Mouse (Mus musculus): ENCODE measurements around the gene Ank. TPM values are rescaled to one million over a fixed set of nuclear protein-coding genes. Genes with fewer than 3 reads are reported as not detected.

Gene Ank
- polyA plus RNA-seq (2012; rRNA removed): 52.3 and 62.6 TPM in 2 replicates

DNA sequence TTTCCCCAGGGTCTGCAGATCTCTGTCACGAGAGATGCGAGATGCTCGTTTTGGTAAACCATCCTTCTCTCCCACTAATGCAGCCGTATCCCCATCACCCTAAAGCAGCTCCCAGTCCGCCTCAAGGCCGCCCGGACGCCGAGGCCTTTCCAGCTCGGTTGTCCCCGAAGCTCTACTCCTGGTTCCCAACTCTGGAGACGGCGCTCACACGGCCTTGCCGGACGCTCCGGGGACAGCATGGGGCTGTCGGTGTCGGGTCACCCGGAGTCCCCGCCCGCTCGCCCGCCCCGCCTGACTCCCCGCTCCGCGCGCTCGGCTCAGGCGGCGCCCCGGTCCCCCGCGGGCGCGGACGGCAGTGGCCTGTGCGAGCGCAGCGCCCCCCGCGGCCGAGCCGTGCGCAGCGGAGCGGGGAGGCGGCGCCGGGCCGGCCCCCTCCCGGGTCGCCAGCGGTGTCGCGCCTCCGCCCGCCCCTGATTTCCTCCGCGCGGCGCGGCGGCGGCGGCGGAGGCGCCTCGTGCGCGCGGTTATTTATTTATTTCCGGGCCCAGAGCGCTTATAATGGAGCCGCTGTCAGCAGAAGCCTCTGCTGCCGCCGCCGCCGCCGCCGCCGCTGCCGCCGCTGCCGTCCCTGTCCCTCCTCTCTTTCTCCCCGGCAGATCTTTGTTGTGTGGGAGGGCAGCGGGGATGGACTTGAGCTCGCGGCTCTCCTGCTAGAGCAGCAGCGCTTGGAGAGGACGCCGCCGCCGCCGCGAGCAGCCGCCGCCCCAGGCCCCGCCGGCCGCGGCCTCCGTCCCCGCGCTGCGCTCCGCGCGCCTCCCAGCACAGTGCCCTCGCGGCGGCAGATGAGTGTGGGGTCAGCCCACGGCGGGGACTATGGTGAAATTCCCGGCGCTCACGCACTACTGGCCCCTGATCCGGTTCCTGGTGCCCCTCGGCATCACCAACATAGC is at the start of gene Ank:
TSS of gene Ank (plus strand) at position 547 of the 950 bp plus-strand sequence.

DNA sequence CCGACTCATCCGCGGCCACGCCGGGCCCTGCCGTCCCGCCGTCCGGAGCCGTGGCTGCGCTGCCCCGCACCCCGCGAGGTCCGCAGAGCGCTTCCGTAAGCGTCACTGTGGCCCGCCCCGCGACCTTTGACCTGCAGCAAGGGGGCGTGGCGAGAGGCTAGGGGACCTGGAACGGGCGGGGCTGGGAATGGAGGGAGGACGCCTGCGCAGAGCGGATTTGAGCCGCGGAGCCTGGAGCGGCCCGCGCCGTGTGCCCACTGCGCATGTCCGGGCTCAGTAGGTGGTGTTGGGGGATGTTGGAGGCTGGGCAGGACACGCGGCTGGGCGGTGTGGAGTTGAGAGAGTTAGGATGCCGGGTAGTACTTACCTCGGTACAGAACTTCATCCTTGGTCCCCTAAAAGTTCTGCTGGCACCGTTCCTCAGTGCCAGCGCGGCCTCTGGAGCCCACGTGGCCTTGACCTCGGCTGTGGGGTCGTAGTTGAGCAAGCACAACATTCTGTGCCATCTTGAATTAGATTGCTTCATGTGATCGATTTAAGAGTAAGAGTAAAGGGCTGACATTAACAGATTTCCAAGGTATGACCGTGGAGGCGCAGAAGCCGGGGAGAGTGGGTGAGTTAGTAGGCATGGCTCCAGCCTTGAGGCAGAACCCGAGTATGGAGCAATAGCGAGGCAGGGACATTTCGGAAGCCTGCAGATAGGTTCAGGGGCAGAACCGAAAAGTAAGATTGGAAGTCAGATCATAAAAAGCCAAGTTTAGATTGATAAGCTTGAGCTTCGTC is 164.3 kb downstream of the Ank start, which contains the start of gene Otulin:
TSS of gene Otulin (minus strand) at position 93 of the 783 bp plus-strand sequence.

Other genes with a start within 250 kb of the Ank start
- 41.9 and 45.9 TPM in 2 replicates for gene Otulin, start 164.0 kb downstream of the Ank start, polyA plus RNA-seq (2012; rRNA removed)
- 3.0 and 3.7 TPM in 2 replicates for gene Otulinl, start 214.9 kb downstream of the Ank start, polyA plus RNA-seq (2012; rRNA removed)